Mouse (Mus musculus) hindlimb bud, embryonic 11.5 days (tissue): ENCODE measurements around the gene Olfr794.

ENCODE experiments used
- DNase-seq: peaks from one replicate; pipeline ENCODE4 v3.0.0-alpha.2; 2012; ENCODE audit warnings: low read depth, low spot score; ENCODE audit errors: extremely low spot score

The Olfr794 gene

DNA sequence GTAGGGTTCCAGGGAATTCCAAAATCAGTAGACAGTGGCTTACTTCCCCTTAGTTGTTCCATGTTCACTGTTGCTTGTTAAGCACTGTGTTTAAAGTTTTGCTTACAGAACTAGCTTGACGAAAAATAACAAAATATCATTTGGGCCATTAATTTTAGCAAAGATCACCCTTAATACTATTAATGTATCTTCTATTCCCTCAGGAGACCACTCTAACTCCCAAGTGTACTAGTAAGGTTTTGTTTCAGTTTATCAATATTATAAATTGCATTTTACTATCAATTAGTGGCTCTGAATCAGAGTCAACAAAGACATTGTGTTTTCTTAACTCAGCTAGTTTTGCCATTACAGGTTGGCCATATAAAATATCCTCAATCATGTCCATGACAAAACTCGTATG, at the start of gene Olfr794:
TSS of gene Olfr794 (plus strand) at position 301 of the 400 bp plus-strand sequence.
- DNase-seq = no peak

DNA sequence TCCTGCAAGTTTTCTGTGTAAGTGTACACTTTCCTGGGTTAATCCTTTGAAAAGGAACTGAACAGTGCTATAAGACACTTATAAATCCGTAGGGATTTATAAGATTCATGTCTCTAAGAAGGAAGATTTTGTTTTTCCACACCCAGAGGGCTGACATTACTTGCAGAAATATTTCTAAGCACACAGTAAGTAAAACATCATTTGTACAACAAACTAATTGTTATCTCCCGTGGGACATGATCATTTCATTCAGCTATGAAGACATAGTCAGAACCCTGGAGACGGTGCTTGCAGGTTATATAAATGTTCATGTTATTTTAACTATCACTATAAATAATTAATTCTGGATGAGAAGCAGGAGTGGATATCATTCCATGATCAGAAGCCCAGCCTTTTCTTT, 46.0 kb upstream of the Olfr794 start, which contains the start of gene Olfr791:
TSS of gene Olfr791 (plus strand) at position 301 of the 400 bp plus-strand sequence.
- no peak for DNase-seq

DNA sequence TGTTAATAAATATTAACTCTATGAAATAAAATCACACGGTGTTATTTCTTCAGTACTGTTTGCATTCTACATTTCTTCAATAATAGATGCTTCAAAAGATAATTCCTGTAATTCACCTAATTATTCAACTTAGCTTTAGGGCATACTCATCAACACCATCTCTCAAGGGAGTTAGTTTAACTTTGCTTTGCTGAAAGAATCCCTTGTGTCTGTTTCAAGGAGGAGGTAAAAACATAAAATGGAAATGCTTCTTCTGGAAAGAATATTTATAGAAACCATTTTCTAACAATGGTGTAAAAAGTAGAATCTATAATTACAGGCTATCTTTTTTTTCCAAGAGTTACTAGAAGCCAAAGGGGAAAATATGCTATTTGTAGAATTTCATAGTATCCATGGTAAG, 28.6 kb upstream of the Olfr794 start, which contains the start of gene Olfr792:
TSS of gene Olfr792 (plus strand) at position 301 of the 400 bp plus-strand sequence.
- no peak for DNase-seq

DNA sequence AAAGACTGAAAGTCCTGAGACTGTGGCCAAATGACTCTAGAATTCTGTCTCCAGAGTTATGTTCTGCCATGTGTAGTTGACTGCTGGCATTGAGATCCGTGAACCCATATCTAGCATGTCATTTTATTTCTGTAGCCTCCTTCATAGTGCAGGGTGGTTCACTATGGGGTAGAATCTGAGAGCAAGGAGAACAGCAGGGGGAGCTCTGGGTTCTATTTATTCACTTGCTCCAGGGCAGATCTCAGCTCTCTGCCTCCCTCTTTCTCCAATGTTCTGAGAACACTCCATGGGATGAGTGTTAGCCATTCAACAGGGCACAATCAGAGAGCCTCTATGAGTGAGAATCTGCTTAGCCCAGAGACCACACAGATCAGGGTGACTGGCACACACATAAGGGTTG, 18.1 kb upstream of the Olfr794 start:
- DNase-seq = no peak

DNA sequence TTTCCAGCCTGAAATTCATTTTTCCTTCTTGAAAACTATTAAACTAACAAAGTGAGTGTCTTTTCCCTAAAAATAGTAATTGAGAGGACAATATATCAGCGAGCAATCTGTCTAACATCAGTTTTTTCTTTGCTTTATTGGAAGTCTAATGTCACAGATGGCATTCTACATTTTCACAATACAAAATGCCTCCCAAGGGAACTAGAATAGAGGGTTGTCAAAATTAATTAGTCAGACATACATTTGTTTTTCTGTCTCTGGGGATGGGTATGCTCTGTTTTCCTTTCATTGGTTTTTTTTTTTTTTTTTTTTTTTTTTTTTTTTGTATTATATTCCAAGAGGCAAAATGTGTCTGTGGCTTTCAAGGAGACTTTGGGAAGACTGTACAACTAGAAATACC, 9.6 kb downstream of the Olfr794 start:
- no peak for DNase-seq

DNA sequence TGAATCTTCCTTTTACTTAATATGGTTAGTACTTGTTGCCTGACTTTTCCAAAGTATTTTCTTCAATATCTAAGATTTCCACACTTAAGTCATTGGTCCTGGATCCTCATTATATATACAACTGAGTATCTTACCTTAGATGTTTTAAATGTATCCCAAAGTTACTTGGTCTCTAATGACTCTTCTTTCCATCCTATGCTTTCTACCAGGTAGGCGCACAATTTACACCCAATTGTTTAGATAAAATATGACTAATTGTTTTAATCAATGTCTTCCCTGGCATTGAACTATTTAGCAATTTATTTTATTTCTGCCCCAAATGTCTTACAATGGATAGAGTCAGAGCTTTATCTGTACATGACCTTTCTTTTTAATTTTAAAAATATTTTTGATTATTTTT, 45.0 kb downstream of the Olfr794 start, which contains the start of gene Olfr796:
TSS of gene Olfr796 (minus strand) at position 101 of the 400 bp plus-strand sequence.
- DNase-seq = no peak

DNA sequence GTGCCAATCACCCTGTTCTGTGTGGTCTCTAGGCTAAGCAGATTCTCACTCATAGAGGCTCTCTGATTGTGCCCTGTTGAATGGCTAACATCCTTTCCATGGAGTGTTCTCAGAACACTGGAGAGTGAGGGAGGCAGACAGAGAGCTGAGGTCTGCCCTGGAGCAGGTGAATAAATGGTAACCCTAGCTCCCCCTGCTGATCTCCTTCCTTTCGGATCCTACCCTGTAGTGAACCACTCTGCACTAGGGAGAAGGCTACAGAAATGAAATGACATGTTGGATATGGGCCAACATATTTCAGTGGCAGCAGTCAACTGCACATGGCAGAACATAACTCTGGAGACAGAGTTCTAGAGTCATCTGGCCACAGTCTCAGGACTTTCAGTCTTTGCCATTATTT, 54.3 kb downstream of the Olfr794 start:
- DNase-seq = no peak
